Mouse (Mus musculus) testis, adult 2 months (tissue): Measurements from ENCODE around the gene Exo1. TPM values are rescaled to one million over a fixed set of nuclear protein-coding genes. Genes with fewer than 3 reads are reported as not detected.

ENCODE experiments used
- H3K27ac ChIP-seq: fragments of 200-500 bp; 2 replicates; pipeline ENCODE4 v1.5.1; 2012; ENCODE audit warnings: low read depth, low read length; ENCODE audit not compliant: control insufficient read depth, insufficient read depth
- H3K27me3 ChIP-seq: fragments of 200-500 bp; 2 replicates; pipeline ENCODE4 v1.6.1; 2012; ENCODE audit warnings: mild to moderate bottlenecking, low read length, moderate library complexity; ENCODE audit not compliant: control insufficient read depth, insufficient read depth
- H3K36me3 ChIP-seq: fragments of 200-500 bp; 2 replicates; pipeline ENCODE4 v1.6.1; 2012; ENCODE audit warnings: mild to moderate bottlenecking, low read length; ENCODE audit not compliant: control insufficient read depth, insufficient read depth
- H3K4me1 ChIP-seq: fragments of 200-500 bp; 2 replicates; pipeline ENCODE4 v1.6.1; 2012; ENCODE audit warnings: low read length; ENCODE audit not compliant: control insufficient read depth, insufficient read depth
- H3K4me3 ChIP-seq: fragments of 200-500 bp; 2 replicates; pipeline ENCODE4 v1.5.1; 2012; ENCODE audit warnings: low read depth, mild to moderate bottlenecking, low read length, moderate library complexity, mixed read lengths; ENCODE audit not compliant: control insufficient read depth
- CTCF ChIP-seq: fragments of 200-500 bp; IDR thresholded peaks from 2 replicates; pipeline ENCODE4 v1.5.1; 2012; ENCODE audit warnings: low read depth, mild to moderate bottlenecking, inconsistent platforms, low read length, moderate library complexity; ENCODE audit not compliant: control insufficient read depth, insufficient read depth, insufficient replicate concordance
- POLR2A ChIP-seq: fragments of 200-500 bp; IDR thresholded peaks from 2 replicates; pipeline ENCODE4 v1.6.1; 2012; ENCODE audit warnings: low read depth, mild to moderate bottlenecking, inconsistent platforms, low read length, moderate library complexity; ENCODE audit not compliant: control insufficient read depth
- polyA plus RNA-seq: library from polyadenylated mRNA; depleted of rRNA; stranded (reverse); fragments of >200 nt; gene quantifications from 2 replicates; pipeline ENCODE4 v1.2.3, GENCODE M21; 2012; rRNA removed

The Exo1 gene
- polyA plus RNA-seq, 1 experiment: 3.3 TPM

GRCm38 (mm10) chr1:175931391-175931790 is 51.0 kb downstream of the Exo1 start:
- TF ChIP-seq POLR2A (no peak), CTCF (no peak)
- H3K4me3 ChIP-seq: no peak overlapping the region
- H3K27ac ChIP-seq: no peak overlapping the region

GRCm38 (mm10) chr1:175936282-175936737 is 55.9 kb downstream of the Exo1 start:
- TF ChIP-seq CTCF: no peak
- TF ChIP-seq POLR2A: no peak
- Histone ChIP-seq H3K27me3 (no peaks in the 10 kb centered on the region), H3K27ac (no peak overlapping the region), H3K4me3 (no peak overlapping the region), H3K4me1 (no peaks in the 10 kb centered on the region; the same call in 1 of the 2 replicates), H3K36me3 (no peaks in the 10 kb centered on the region)

More at GRCm38 (mm10) chr1:175931391-175931790, 51.0 kb downstream of the Exo1 start:
- Histone ChIP-seq H3K4me1 (no peaks in the 10 kb centered on the region; the same call in 1 of the 2 replicates), H3K36me3 (no peaks in the 10 kb centered on the region), H3K27me3 (no peaks in the 10 kb centered on the region)

- no peak for TF ChIP-seq CTCF
- no peak for TF ChIP-seq POLR2A
- Histone ChIP-seq H3K4me1 (no peaks in the 10 kb centered on the region; the same call in 1 of the 2 replicates), H3K36me3 (no peaks in the 10 kb centered on the region), H3K27ac (no peak overlapping the region), H3K4me3 (no peak overlapping the region), H3K27me3 (no peaks in the 10 kb centered on the region)
Measured at GRCm38 (mm10) chr1:175938731-175939130, 58.4 kb downstream of the Exo1 start.

- Histone ChIP-seq H3K4me3 (no peak overlapping the region), H3K36me3 (no peaks in the 10 kb centered on the region), H3K27me3 (no peaks in the 10 kb centered on the region), H3K4me1 (no peaks in the 10 kb centered on the region), H3K27ac (no peak overlapping the region)
- TF ChIP-seq CTCF (no peak), POLR2A (no peak)
Measured at GRCm38 (mm10) chr1:175943168-175943567, 62.8 kb downstream of the Exo1 start.

DNA sequence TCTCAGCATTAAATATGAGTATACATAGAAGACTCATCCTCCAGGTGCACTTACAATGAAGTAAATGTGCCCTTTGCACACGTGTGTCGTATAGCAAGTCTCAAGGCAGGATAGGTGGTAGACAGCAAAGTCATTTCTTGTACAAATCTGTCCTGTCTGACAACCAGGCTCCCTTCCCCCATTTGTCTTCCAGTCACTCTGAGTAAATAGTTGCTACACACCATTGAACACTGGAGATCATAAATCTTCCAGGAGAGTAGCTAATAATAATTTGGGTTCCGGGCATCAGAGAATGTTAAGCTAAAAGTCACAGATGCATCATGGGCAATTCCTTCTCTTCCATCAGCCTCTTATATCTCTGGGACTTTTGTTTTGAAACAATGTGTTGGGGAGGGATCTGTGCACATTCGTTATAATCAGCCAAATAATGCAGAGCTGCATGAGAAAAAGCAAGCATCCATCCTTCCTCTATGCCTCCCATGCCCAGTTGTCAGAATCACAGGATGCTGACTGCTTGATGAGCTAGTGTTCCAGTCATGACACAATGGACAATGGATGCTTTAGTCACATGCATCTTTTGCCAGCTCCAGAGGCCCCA is 66.4 kb downstream of the Exo1 start:
- no peaks in the 10 kb centered on the region for H3K27me3 ChIP-seq
- H3K36me3 ChIP-seq: no peaks in the 10 kb centered on the region
- TF ChIP-seq CTCF: no peak
- TF ChIP-seq POLR2A: no peak
- H3K4me1 ChIP-seq: no peaks in the 10 kb centered on the region
- H3K4me3 ChIP-seq: no peak overlapping the region
- no peak overlapping the region for H3K27ac ChIP-seq

GRCm38 (mm10) chr1:175950421-175950820 is 70.0 kb downstream of the Exo1 start:
- H3K27me3 ChIP-seq: no peaks in the 10 kb centered on the region
- TF ChIP-seq POLR2A (no peak), CTCF (no peak)
- no peaks in the 10 kb centered on the region for H3K4me1 ChIP-seq
- no peak overlapping the region for H3K27ac ChIP-seq
- no peak overlapping the region for H3K4me3 ChIP-seq
- H3K36me3 ChIP-seq: no peaks in the 10 kb centered on the region

GRCm38 (mm10) chr1:175950851-175951250 is 70.5 kb downstream of the Exo1 start:
- TF ChIP-seq CTCF: no peak
- TF ChIP-seq POLR2A: no peak
- H3K4me1 ChIP-seq: no peaks in the 10 kb centered on the region
- no peak overlapping the region for H3K4me3 ChIP-seq
- no peaks in the 10 kb centered on the region for H3K36me3 ChIP-seq
- H3K27ac ChIP-seq: no peak overlapping the region
- no peaks in the 10 kb centered on the region for H3K27me3 ChIP-seq

DNA sequence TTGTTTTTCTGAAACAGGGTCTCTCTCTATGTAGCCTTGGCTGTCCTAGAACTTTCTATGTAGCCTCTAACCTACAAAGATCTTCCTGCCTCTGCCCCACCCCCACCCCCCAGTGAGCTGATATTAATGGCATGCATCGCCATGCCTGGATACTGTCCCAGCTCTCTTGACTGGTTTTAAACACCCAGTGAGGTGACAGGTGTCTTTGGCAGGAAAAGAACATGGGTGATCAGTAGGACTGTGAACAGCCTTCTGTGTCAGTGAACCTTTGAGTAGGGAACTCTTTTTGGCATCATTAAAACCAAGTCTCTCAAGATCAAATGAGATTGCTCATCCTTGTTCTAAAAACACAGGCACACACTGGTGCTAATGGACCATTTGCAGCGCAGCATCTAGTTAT is 81.4 kb downstream of the Exo1 start:
- no peaks in the 10 kb centered on the region for H3K27me3 ChIP-seq
- H3K4me1 ChIP-seq: no peaks in the 10 kb centered on the region
- TF ChIP-seq POLR2A: no peak
- no peak for TF ChIP-seq CTCF
- H3K27ac ChIP-seq: no peak overlapping the region
- H3K36me3 ChIP-seq: no peaks in the 10 kb centered on the region
- H3K4me3 ChIP-seq: no peak overlapping the region

Other genes starting within 250 kb of the Exo1 start
- gene Opn3, start 187.8 kb upstream of the Exo1 start, polyA plus RNA-seq: 13.0 and 14.7 TPM in 2 replicates
- gene Chml, start 187.7 kb upstream of the Exo1 start, polyA plus RNA-seq: 3.8 and 4.0 TPM in 2 replicates
- 72.6 and 76.1 TPM in 2 replicates for gene Wdr64, start 182.0 kb upstream of the Exo1 start, polyA plus RNA-seq
- 0.08 and 0.21 TPM in 2 replicates for gene Gm38100, start 39.7 kb downstream of the Exo1 start, polyA plus RNA-seq
- gene Rbm8a2, start 98.5 kb downstream of the Exo1 start, polyA plus RNA-seq: 0.07 TPM in 1 of 2 replicates, not detected in the other